Mouse (Mus musculus): ENCODE results near the gene Gm35315. TPM values are rescaled to one million over a fixed set of nuclear protein-coding genes. Genes with fewer than 3 reads are reported as not detected.
"Not testable (repeated sequence)": the region's sequence is repeated elsewhere in the genome, so short reads cannot be mapped to it uniquely, and the experiment has no call there.

Gm35315 gene
- 0.32 TPM in 1 of 2 replicates, not detected in the other for polyA plus RNA-seq (2012; ENCODE audit: insufficient read depth, insufficient read length, missing spikeins)

DNA sequence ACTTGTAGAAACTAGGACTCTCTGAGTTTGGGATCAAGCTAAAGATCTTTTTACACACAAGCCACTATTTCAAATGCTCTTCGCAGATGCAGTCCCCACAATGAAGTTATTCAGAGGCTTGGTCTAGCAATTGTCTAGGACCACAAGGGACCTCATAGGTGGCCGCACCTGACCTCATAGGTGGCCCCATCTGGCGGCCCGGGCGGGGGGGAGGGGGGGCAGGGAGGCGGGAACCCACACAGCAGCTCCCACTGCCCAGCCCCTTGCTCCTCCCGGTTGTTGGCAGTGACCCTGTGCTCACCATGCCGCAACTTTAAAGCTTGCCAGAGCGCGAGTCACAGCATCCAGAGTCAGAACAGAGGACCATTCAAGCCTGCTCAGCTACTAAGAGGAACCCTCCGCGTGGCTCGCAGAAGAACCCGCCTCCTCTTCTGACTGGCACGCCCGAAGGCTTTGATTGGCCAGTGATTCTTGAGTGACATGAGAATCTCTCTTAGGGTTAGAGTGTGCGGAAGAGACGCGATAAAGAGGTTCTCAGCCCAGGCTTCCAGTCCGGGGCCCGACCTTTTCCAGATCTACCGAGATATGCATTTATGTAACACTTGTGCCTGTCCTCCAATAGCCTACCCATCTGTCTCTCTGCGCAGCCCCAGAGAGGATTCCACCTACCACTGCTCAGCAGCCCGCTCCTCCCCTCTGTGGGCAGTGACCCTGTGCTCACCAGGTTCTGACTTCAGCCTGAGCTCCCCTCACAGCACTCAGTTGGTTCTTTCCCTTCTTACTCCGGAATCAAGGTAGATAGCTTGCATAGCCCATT is at the start of gene Gm35315:
Gene Gm35315 (minus strand): TSS at position 391 of the 817 bp plus-strand sequence.
- peak within 1 kb of the TSS; percentile 75 for H3K4me3 ChIP-seq (ENCODE audit: insufficient read depth, low read depth, low read length)
- no peaks in the 10 kb centered on the region for H3K4me1 ChIP-seq (ENCODE audit: control insufficient read depth, insufficient read depth, insufficient read length, low read length)
- H3K27ac ChIP-seq (replicated peaks; ENCODE audit: low read depth, low read length) = no peak within 1 kb of the TSS

DNA sequence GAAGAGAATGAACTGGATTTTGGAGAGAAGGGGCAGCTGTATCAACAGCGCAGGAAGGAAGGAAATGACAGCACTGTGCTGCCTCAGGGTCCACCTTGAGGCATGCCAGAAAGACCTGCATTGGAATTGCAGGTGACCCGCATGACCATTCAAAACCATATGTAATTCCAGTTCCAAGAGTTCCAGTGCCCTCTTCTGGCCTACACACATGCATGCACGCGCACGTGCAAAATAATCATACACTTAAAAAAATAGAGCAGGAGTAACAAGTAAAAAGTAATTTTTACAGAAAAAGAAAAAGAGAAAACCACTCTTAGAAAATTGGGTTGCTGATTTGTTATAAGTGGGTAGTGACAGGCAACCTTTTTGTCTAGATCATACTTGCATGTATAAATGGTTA is 48.8 kb upstream of the Gm35315 start:
- H3K27ac ChIP-seq (replicated peaks; ENCODE audit: low read depth, low read length) = no peak overlapping the region
- no peak overlapping the region for H3K4me3 ChIP-seq (ENCODE audit: insufficient read depth, low read depth, low read length)

DNA sequence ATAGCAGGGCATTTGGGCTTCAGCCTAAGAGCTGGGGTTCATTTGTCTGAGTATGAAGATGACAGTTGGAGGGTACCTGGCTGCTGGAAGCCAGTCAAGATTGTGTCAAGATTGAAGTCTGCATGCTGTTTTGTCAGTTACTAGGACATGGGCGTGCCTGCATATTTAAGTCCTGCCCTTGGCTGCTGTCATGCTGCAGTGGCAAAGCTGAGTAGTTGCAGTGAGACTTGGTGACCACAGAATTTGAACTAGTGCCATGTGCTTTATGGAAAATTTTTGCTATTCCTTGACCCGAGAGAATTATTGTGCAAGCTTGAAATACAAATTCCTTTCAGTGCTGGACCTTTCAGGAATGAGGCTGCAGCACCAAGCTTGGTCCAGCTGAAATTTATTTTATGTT is 48.1 kb upstream of the Gm35315 start:
- H3K27ac ChIP-seq (replicated peaks; ENCODE audit: low read depth, low read length) = no peak overlapping the region
- H3K4me3 ChIP-seq (ENCODE audit: insufficient read depth, low read depth, low read length) = no peak overlapping the region
- peaks cover 3% of the 10 kb centered on the region; the same call in 1 of the 2 replicates for H3K4me1 ChIP-seq (ENCODE audit: control insufficient read depth, insufficient read depth, insufficient read length, low read length)

More for the DNA sequence above, 48.8 kb upstream of the Gm35315 start:
- H3K4me1 ChIP-seq (ENCODE audit: control insufficient read depth, insufficient read depth, insufficient read length, low read length) = no peaks in the 10 kb centered on the region

DNA sequence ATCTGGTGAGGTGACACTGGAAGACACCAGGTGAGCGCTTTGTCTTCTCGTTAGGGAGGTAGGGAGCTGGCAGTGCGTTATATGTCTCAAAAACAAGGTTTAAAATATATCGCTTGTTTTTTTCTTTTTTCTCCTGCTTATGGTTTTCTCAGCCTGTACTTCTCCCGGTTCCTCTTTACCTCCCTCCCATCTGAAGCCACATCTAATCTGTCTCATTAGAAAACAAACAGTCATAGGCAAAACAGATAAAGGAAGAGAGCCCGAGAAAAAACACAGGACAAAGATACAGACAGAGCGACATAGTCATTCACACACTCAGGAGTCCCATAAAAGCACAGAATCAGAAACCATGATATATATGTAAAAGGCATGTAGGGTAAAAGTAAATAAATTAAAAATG is 46.2 kb upstream of the Gm35315 start:
- Histone ChIP-seq H3K4me3 (ENCODE audit: insufficient read depth, low read depth, low read length) (no peak overlapping the region), H3K4me1 (ENCODE audit: control insufficient read depth, insufficient read depth, insufficient read length, low read length) (peaks cover 3% of the 10 kb centered on the region; the same call in 1 of the 2 replicates), H3K27ac (replicated peaks; ENCODE audit: low read depth, low read length) (no peak overlapping the region)

DNA sequence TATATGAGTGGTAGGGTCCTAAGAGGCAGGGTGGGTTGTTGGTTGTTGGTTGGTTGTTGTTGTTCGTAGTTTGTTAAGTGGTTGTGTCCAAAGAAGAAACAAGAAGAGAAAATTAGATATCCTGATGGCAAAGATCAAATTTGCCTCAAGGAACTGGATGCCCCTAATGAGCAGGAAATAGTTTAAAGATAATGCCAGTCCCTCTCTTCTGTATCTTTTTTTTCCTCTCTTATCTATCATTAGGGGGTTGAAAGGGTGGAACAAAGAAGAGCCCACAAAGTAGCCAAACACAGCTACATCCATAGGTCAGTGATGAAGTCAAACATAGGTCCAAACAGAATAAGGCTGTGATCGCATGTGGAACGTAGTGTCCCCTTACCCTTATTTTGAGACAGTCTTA is 45.1 kb upstream of the Gm35315 start:
- Histone ChIP-seq H3K4me1 (ENCODE audit: control insufficient read depth, insufficient read depth, insufficient read length, low read length) (peaks cover 3% of the 10 kb centered on the region; the same call in 1 of the 2 replicates), H3K4me3 (ENCODE audit: insufficient read depth, low read depth, low read length) (no peak overlapping the region), H3K27ac (replicated peaks; ENCODE audit: low read depth, low read length) (no peak overlapping the region)

DNA sequence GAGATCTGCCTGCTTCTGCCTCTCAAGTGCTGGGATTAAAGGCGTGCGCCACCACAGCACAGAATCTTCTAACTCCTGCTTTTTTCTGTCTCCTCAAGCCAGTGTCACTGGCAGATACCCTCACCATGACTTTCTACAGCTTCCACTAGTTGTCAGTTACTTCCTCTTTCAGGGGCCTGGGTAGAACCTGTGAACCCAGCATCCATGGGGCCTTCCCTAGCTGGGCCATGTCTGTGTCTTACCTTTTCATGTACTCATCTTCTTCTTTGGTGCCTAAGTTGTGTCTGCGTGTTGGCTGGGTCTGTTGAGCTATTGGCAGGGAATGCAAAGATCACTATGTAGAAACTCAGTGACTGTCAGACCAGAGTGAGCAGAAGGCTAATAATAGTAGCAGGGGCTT is 43.6 kb upstream of the Gm35315 start:
- no peak overlapping the region for H3K4me3 ChIP-seq (ENCODE audit: insufficient read depth, low read depth, low read length)
- no peak overlapping the region for H3K27ac ChIP-seq (replicated peaks; ENCODE audit: low read depth, low read length)
- H3K4me1 ChIP-seq (ENCODE audit: control insufficient read depth, insufficient read depth, insufficient read length, low read length) = peaks cover 3% of the 10 kb centered on the region; the same call in 1 of the 2 replicates

DNA sequence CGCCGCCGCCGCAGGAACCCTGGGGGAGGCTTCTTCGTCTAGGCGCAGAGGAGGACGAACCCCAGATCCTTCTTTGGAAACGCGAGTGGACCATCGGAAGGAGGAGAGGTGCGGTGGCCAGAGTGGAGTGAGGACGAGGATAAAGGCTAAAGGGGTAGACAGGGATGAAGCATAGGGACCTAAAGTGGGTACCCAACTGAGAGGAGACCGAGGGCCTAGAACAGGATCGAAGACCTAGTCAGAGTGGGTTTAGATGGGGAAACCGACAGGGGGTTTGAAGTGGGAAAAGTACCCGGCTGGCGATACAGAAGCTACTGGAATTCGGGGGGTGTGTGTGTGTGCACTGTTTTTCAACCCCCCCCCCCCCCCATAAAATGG is 41.9 kb upstream of the Gm35315 start:
- Histone ChIP-seq H3K4me3 (ENCODE audit: insufficient read depth, low read depth, low read length) (peak overlapping the region; percentile 60), H3K4me1 (ENCODE audit: control insufficient read depth, insufficient read depth, insufficient read length, low read length) (peaks cover 3% of the 10 kb centered on the region; the same call in 1 of the 2 replicates), H3K27ac (replicated peaks; ENCODE audit: low read depth, low read length) (peak overlapping the region; percentile 2; the same call in 1 of the 2 replicates)

DNA sequence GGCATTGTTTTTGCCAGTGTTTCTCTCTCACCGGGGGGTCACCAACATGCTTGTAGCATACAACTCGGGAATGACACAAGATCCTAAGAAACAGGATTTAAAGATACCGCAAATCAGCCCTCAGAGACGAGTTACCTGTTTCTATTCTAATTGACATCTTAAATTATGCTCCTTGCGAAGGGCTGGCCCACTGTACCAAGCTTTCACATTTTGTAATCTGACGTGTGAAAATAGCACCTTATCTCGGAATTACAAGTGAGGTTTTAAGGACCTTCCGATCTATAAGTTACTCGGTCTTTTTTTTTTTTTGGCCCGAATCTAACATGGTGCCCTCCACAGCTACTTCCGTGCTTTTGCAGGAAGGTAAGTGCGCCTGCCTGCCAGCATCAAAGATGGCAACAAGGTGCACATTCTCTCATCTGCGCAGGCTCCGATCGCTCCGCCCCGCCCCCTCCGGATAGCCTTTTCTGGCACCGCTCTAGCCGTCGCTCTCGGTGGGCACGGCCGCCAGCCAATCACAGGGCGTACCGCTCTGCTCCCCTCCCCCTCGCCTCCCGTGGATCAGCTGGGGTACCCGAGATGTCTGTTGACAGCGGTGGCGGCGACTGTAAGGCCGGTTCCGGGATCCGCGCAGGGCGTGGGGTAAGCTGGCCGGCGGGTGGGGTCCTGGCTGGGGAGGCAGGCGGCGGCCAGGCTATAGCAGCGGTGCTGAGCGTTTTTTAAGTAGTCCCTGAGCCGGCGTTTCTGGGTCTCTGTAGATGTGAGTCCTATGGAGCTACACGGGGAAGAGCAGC is 41.3 kb upstream of the Gm35315 start, which contains the start of gene Chfr:
Gene Chfr (plus strand): TSS at position 550 of the 794 bp plus-strand sequence.
- peaks cover 3% of the 10 kb centered on the region; the same call in 1 of the 2 replicates for H3K4me1 ChIP-seq (ENCODE audit: control insufficient read depth, insufficient read depth, insufficient read length, low read length)
- peak within 1 kb of the TSS; percentile 24 for H3K27ac ChIP-seq (replicated peaks; ENCODE audit: low read depth, low read length)
- H3K4me3 ChIP-seq (ENCODE audit: insufficient read depth, low read depth, low read length) = peak within 1 kb of the TSS; percentile 66

DNA sequence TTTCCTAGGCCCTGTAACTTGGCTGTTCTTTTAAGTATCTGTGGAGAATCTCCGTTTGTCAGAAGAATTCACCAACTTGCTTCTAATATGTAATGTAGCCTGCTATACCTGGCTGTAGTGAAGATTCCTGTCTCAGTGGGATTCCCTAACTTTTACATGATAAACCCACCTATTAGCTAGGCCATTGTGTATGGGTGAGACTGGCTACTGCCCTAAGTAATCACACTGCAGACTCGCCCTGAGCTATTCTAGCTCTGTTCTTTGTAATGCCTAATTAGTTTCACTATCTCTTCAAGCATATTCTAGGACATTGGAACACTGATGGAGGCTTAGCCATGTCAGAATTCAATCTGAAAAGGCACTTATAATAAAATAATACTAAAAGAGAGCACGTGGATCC is 28.2 kb upstream of the Gm35315 start:
- H3K4me3 ChIP-seq (ENCODE audit: insufficient read depth, low read depth, low read length); H3K27ac ChIP-seq (replicated peaks; ENCODE audit: low read depth, low read length); H3K4me1 ChIP-seq (ENCODE audit: control insufficient read depth, insufficient read depth, insufficient read length, low read length): not testable (repeated sequence)

DNA sequence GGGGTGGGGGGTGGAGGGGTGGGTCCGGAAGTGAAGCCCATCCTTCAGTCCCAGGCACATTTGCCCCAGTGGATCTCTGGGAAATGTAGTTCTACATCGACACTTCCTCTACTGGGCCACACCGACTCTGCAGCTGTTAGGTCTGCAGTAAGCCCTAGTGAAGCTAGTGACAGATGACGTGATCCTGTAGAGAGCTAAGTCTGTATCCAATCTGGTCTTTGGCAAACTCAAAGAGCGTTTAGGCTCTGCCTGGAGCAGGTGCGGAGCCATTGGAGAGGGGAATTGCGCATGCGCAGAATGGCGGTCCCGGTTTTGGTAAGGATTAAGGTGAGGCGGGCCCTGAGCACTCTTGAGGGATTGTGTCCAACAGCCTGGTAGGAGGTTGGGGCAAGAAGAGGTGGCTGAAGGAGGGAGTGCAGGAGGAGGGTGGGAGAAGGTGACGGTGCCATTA is 15.8 kb upstream of the Gm35315 start, which contains the start of gene Zfp605:
Gene Zfp605 (plus strand): TSS at position 102 of the 451 bp plus-strand sequence.
- H3K27ac ChIP-seq (replicated peaks; ENCODE audit: low read depth, low read length) = peak within 1 kb of the TSS; percentile 47
- peak within 1 kb of the TSS; percentile 62 for H3K4me3 ChIP-seq (ENCODE audit: insufficient read depth, low read depth, low read length)
- peaks cover 4% of the 10 kb centered on the region; the same call in 1 of the 2 replicates for H3K4me1 ChIP-seq (ENCODE audit: control insufficient read depth, insufficient read depth, insufficient read length, low read length)

DNA sequence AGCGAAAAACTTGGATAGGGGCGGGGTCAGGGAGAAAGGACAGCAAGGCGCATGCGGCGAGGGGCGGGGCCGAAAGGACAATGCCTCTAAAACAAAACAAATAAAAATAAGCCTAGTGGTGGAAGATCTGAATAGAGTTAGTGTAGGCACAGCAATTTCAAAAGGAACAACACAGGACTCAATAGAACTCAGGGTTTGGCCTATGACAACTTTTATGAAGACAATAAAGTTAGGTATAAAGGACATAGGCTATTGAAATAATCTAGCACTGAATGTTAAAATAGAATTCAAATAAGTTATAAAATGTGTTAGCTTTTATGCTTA is 14.0 kb upstream of the Gm35315 start:
- Histone ChIP-seq H3K27ac (replicated peaks; ENCODE audit: low read depth, low read length) (no peak overlapping the region), H3K4me1 (ENCODE audit: control insufficient read depth, insufficient read depth, insufficient read length, low read length) (peaks cover 4% of the 10 kb centered on the region; the same call in 1 of the 2 replicates), H3K4me3 (ENCODE audit: insufficient read depth, low read depth, low read length) (no peak overlapping the region)

DNA sequence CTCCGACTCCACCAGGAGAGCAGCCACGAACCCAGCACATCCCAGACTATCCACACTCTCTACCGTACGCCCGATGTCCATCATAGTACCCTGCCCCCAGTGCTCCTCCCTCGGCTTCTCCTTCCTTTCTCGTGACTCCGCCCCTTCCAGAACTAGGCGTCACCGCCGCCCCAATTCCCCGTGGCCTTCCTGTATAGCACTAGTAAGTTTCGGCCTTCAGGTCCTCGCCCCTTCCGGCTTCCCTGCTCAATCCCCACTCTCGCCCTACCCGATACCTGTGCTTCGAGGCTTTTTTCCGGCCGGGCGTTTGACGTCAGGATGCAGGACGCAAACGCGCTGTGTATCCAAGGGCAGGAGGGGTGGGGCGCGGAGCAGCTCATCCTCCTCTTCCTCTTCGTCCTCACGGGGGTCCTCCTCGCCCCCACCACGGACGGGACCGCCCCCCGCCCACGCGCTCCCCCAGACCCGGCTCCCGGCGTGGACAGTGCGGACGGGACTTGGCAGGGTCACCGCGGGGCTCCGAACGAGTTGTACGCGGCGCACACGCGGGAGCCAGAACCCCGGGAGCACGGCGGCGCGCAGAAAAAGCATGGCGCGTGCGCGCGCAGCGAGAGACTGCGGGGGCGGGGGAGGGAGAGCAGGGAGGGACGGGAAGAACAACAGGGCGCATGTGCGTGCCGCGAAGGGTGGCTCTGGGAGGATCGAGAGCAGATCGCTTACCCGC is 13.5 kb upstream of the Gm35315 start, which contains the start of gene Gtpbp6:
Gene Gtpbp6 (minus strand): TSS at position 617 of the 724 bp plus-strand sequence.
- Histone ChIP-seq H3K4me3 (ENCODE audit: insufficient read depth, low read depth, low read length) (peak within 1 kb of the TSS; percentile 80), H3K27ac (replicated peaks; ENCODE audit: low read depth, low read length) (peak within 1 kb of the TSS; percentile 79), H3K4me1 (ENCODE audit: control insufficient read depth, insufficient read depth, insufficient read length, low read length) (peaks cover 4% of the 10 kb centered on the region; the same call in 1 of the 2 replicates)

DNA sequence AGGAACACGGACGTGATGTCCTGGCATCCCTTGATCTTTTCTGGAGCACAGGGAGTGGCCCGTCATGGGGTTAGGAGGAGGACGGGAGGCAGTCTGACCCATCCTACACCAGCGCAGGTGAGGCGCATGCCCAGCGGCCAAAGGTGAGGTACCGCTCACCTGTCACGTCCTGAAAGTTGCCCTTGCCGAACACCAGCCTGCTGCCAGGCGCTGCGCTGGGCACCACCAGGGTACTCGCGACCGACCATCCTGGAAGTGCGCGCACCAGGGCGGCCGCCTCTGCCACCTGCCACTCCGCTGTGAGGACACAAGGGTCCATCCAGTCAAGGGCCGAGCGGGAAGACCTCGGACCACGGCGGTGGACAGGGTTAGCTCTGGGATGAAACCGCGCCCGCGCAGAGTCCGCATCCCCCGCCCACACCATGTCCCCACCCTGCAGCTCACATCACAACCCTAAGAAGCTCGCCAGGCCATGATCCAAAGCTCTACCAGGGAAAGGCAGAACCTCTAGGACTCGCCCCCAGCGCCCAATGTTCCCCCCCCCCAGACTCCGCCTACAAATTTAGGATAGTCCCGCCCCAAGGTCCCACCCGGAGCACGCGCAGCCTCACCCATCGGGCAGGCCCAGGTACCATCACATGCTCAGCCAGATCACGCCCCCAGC is 12.8 kb upstream of the Gm35315 start:
- peak overlapping the region; percentile 79 for H3K27ac ChIP-seq (replicated peaks; ENCODE audit: low read depth, low read length)
- H3K4me3 ChIP-seq (ENCODE audit: insufficient read depth, low read depth, low read length) = peak overlapping the region; percentile 80
- H3K4me1 ChIP-seq (ENCODE audit: control insufficient read depth, insufficient read depth, insufficient read length, low read length) = peaks cover 8% of the 10 kb centered on the region
